Mouse (Mus musculus) kidney, postnatal 14 days (tissue): ENCODE data around the gene 1700069L16Rik.

Source experiments
- DNase-seq: peaks from one replicate; pipeline ENCODE4 v3.0.0; 2022; ENCODE audit warnings: mixed read lengths

1700069L16Rik gene

GRCm38 (mm10) chr5:113732182-113732581 is 7.6 kb upstream of the 1700069L16Rik start:
- peak; percentile 46 for DNase-seq

- no peak for DNase-seq
Measured at GRCm38 (mm10) chr5:113731174-113731573, 6.6 kb upstream of the 1700069L16Rik start.

GRCm38 (mm10) chr5:113730641-113731121 is 6.1 kb upstream of the 1700069L16Rik start:
- DNase-seq: no peak

- no peak for DNase-seq
Measured at GRCm38 (mm10) chr5:113728691-113729090, 4.1 kb upstream of the 1700069L16Rik start.

GRCm38 (mm10) chr5:113728011-113728410 is 3.4 kb upstream of the 1700069L16Rik start:
- DNase-seq: no peak

GRCm38 (mm10) chr5:113727238-113727637 is 2.7 kb upstream of the 1700069L16Rik start:
- DNase-seq: no peak

GRCm38 (mm10) chr5:113726618-113727017 is 2.0 kb upstream of the 1700069L16Rik start:
- no peak for DNase-seq

- no peak for DNase-seq
Measured at GRCm38 (mm10) chr5:113725417-113725816, 845 bp upstream of the 1700069L16Rik start.

GRCm38 (mm10) chr5:113723567-113724237 is 870 bp downstream of the 1700069L16Rik start:
- no peak for DNase-seq

GRCm38 (mm10) chr5:113722224-113723013 is 2.2 kb downstream of the 1700069L16Rik start:
- no peak for DNase-seq

GRCm38 (mm10) chr5:113719221-113719661 is 5.3 kb downstream of the 1700069L16Rik start:
- DNase-seq: no peak

GRCm38 (mm10) chr5:113716581-113717388 is 7.8 kb downstream of the 1700069L16Rik start:
- DNase-seq: peak; percentile 61

GRCm38 (mm10) chr5:113712861-113713260 is 11.7 kb downstream of the 1700069L16Rik start:
- no peak for DNase-seq

- peak; percentile 48 for DNase-seq
Measured at GRCm38 (mm10) chr5:113703803-113704585, 20.6 kb downstream of the 1700069L16Rik start.

- no peak for DNase-seq
Measured at GRCm38 (mm10) chr5:113700388-113701023, 24.1 kb downstream of the 1700069L16Rik start.

- no peak for DNase-seq
Measured at GRCm38 (mm10) chr5:113694415-113694814, 30.2 kb downstream of the 1700069L16Rik start.

- no peak for DNase-seq
Measured at GRCm38 (mm10) chr5:113694000-113694399, 30.6 kb downstream of the 1700069L16Rik start.

- DNase-seq: no peak
Measured at GRCm38 (mm10) chr5:113693196-113693755, 31.3 kb downstream of the 1700069L16Rik start.

GRCm38 (mm10) chr5:113690866-113691265 is 33.7 kb downstream of the 1700069L16Rik start:
- DNase-seq: no peak

GRCm38 (mm10) chr5:113690069-113690548 is 34.5 kb downstream of the 1700069L16Rik start:
- no peak for DNase-seq

GRCm38 (mm10) chr5:113687514-113687913 is 37.1 kb downstream of the 1700069L16Rik start:
- DNase-seq: no peak
